Mouse (Mus musculus): ENCODE results near the gene Atp1a4. TPM values are rescaled to one million over a fixed set of nuclear protein-coding genes. Genes with fewer than 3 reads are reported as not detected.
A peak's percentile ranks its signal among the peaks of the same experiment; 100 is the strongest.

The Atp1a4 gene
- polyA plus RNA-seq, 1 experiment from 2014 or later = not detected

DNA sequence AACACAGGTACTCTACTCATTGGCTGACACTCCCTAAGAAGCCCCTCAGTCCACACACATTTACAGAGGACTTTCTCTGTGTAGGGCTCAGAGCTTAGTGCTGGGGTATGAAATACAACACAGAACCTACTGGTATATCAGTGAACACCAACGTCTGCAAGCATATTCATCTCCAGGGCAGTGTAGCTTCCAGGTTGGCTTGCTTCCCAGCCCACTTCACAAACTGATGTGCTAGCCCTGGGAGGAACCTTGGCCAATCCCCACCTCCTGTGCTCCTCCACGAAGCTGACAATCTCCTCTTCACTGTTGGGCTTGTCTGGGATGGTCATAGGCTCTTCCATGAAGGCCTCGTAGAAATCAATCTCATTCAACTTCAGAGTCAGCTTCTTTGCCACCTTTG is 43.5 kb downstream of the Atp1a4 start:
- no peaks in the 10 kb centered on the region for H3K9me3 ChIP-seq
- peaks cover 36% of the 10 kb centered on the region for H3K4me1 ChIP-seq
- H3K36me3 ChIP-seq = peaks cover under 1% of the 10 kb centered on the region; the same call in 1 of the 2 replicates
- H3K9ac ChIP-seq = no peak overlapping the region
- 69% methylated on average over 3 of the region's 3 CpGs for WGBS
- no peak overlapping the region for H3K27ac ChIP-seq
- no peak for ATAC-seq (ENCODE audit: insufficient number of reproducible peaks, insufficient read depth, low FRiP score, low TSS enrichment, low read depth)
- no peaks in the 10 kb centered on the region for H3K27me3 ChIP-seq
- H3K4me2 ChIP-seq = no peak overlapping the region
- H3K4me3 ChIP-seq = no peak overlapping the region

- H3K4me1 ChIP-seq = peaks cover 29% of the 10 kb centered on the region
- H3K36me3 ChIP-seq = peaks cover 5% of the 10 kb centered on the region; the same call in 1 of the 2 replicates
- WGBS = 69% methylated on average over 4 of the region's 4 CpGs
- H3K4me3 ChIP-seq = no peak overlapping the region
- H3K9ac ChIP-seq = 0 out of 2 replicates have a peak overlapping the region, but pooled peaks have one; percentile 16
- no peaks in the 10 kb centered on the region for H3K9me3 ChIP-seq
- H3K27ac ChIP-seq = peak overlapping the region; percentile 48; the same call in 1 of the 2 replicates
- ATAC-seq (ENCODE audit: insufficient number of reproducible peaks, insufficient read depth, low FRiP score, low TSS enrichment, low read depth) = no peak
- no peaks in the 10 kb centered on the region for H3K27me3 ChIP-seq
- H3K4me2 ChIP-seq = no peak overlapping the region
Measured at GRCm38 (mm10) chr1:172213771-172214170, 44.4 kb downstream of the Atp1a4 start.

DNA sequence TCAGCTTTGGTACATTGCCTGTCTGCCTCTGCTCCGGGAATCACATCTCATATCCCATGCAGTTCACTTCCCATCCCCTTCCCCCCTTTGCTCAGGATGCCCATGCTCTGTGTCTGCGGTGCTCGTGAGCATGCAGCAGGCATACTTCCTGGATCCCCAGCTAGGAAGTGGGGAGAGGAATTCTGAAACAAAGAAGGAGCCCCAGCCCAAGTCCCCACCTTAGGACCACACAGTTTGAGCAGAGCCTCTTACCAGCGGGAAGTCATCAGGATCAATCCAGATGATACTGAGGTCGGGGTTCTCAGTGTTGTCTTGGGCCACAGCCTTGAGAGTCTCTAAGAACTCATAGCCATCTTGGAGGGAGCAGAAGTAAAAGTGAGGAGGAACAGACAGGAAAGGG is 45.4 kb downstream of the Atp1a4 start:
- WGBS = 50% methylated on average over 5 of the region's 5 CpGs
- H3K27me3 ChIP-seq = no peaks in the 10 kb centered on the region

DNA sequence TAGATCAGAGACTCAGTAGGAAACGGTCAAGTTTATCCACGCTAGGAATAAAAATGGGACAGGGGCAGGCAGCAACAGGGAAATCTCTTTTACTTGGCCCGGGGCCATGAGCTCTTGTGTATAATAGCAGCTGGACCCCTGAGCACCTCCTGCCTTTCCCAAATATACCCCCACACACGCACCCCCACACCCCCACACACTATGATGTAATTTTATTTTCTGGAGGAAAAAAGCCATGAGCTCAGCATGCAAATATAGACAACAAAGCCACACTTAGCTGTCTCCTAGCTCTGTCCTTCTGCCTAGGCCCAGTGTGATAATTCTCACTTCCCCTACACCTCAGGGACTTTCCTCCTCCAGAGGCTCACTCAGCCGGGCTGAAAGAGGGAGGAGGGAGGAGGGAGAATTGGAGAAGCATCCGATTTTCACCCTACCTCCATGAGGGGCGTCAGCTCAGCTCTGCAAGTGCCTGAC is 51.1 kb downstream of the Atp1a4 start:
- H3K36me3 ChIP-seq = peaks cover 5% of the 10 kb centered on the region
- peak overlapping the region; percentile 82 for H3K4me2 ChIP-seq
- H3K4me1 ChIP-seq = peaks cover 52% of the 10 kb centered on the region
- 27% methylated on average over 7 of the region's 7 CpGs for WGBS
- H3K27ac ChIP-seq = peak overlapping the region; percentile 81; the same call in 1 of the 2 replicates
- no peaks in the 10 kb centered on the region for H3K9me3 ChIP-seq
- no peak for ATAC-seq (ENCODE audit: insufficient number of reproducible peaks, insufficient read depth, low FRiP score, low TSS enrichment, low read depth)
- peak overlapping the region; percentile 70 for H3K4me3 ChIP-seq
- H3K9ac ChIP-seq = peak overlapping the region; percentile 90
- no peaks in the 10 kb centered on the region for H3K27me3 ChIP-seq

More for the DNA sequence above, 45.4 kb downstream of the Atp1a4 start:
- Histone ChIP-seq H3K9ac (no peak overlapping the region; the same call in 1 of the 2 replicates), H3K9me3 (no peaks in the 10 kb centered on the region), H3K4me3 (no peak overlapping the region), H3K36me3 (peaks cover 5% of the 10 kb centered on the region; the same call in 1 of the 2 replicates), H3K4me2 (no peak overlapping the region), H3K27ac (peak overlapping the region; percentile 48; the same call in 1 of the 2 replicates), H3K4me1 (peaks cover 29% of the 10 kb centered on the region)
- ATAC-seq (ENCODE audit: insufficient number of reproducible peaks, insufficient read depth, low FRiP score, low TSS enrichment, low read depth) = no peak

- WGBS = under 1% methylated on average over 38 of the region's 40 CpGs
- H3K4me2 ChIP-seq = peak within 1 kb of the TSS; percentile 82
- peak within 1 kb of the TSS; percentile 81 for H3K27ac ChIP-seq
- ATAC-seq (ENCODE audit: insufficient number of reproducible peaks, insufficient read depth, low FRiP score, low TSS enrichment, low read depth) = peak; percentile 68
- no peaks in the 10 kb centered on the region for H3K9me3 ChIP-seq
- peak within 1 kb of the TSS; percentile 70 for H3K4me3 ChIP-seq
- H3K4me1 ChIP-seq = peaks cover 59% of the 10 kb centered on the region
- no peaks in the 10 kb centered on the region for H3K27me3 ChIP-seq
- H3K9ac ChIP-seq = peak within 1 kb of the TSS; percentile 90
- H3K36me3 ChIP-seq = peaks cover 5% of the 10 kb centered on the region
Measured at GRCm38 (mm10) chr1:172206141-172206917, 51.9 kb downstream of the Atp1a4 start, which contains the start of gene Pea15a. TSS of gene Pea15a (minus strand) at chr1:172206804.

- Histone ChIP-seq H3K9ac (peak overlapping the region; percentile 90), H3K4me1 (peaks cover 65% of the 10 kb centered on the region), H3K27me3 (no peaks in the 10 kb centered on the region), H3K9me3 (no peaks in the 10 kb centered on the region), H3K36me3 (peaks cover 8% of the 10 kb centered on the region), H3K4me3 (peak overlapping the region; percentile 70), H3K4me2 (peak overlapping the region; percentile 82), H3K27ac (peak overlapping the region; percentile 81)
- WGBS = 12% methylated on average over 3 of the region's 3 CpGs
- no peak for ATAC-seq (ENCODE audit: insufficient number of reproducible peaks, insufficient read depth, low FRiP score, low TSS enrichment, low read depth)
Measured at GRCm38 (mm10) chr1:172205741-172206087, 52.5 kb downstream of the Atp1a4 start.

- Histone ChIP-seq H3K27me3 (no peaks in the 10 kb centered on the region), H3K4me3 (peak overlapping the region; percentile 70), H3K27ac (peak overlapping the region; percentile 80), H3K4me2 (peak overlapping the region; percentile 82), H3K9ac (peak overlapping the region; percentile 90), H3K4me1 (peaks cover 70% of the 10 kb centered on the region), H3K36me3 (peaks cover 13% of the 10 kb centered on the region), H3K9me3 (no peaks in the 10 kb centered on the region)
- WGBS = 36% methylated on average over 15 of the region's 15 CpGs
- ATAC-seq (ENCODE audit: insufficient number of reproducible peaks, insufficient read depth, low FRiP score, low TSS enrichment, low read depth) = no peak
Measured at GRCm38 (mm10) chr1:172204814-172205740, 53.1 kb downstream of the Atp1a4 start.

DNA sequence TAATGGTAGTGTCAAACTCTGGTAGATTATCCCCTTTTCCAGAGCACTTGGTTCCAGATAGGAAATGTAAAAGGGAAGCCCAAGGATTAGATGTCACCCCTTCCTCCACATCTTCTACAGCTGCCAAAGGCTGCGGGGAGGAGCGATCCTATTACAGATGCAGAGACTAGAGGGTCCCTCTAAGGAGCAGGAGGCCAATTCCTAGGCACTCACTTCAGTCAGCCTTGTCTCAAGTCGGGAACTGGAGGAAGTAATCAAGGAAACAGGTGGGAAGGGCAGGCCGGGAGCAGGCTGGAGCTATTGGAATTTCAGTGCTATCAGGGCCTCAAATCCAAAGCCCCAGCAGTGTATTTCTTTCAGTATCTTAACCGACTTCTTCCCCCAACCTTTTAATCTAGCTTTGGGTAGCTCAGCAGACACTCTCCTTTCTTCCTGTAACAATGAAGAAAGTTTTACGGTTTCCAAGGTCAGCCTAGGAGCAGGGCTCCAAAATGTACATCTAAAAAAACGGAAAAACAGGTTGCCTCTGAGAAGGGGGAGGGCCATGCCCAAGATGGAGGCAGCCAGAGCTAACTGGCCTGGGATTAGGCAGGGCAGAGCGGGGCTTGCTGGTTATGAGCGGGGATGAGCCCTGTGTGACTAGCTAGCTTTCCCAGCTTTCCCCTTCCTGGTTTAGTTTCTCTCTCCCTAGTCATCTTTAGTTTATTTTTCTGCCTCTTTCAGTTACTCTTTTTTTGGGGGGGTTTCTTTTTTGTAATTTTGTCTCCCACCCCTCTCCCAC is 54.0 kb downstream of the Atp1a4 start:
- H3K4me3 ChIP-seq = no peak overlapping the region
- H3K4me1 ChIP-seq = peaks cover 74% of the 10 kb centered on the region
- peaks cover 17% of the 10 kb centered on the region for H3K36me3 ChIP-seq
- H3K4me2 ChIP-seq = peak overlapping the region; percentile 33
- 22% methylated on average over 9 of the region's 9 CpGs for WGBS
- H3K9me3 ChIP-seq = no peaks in the 10 kb centered on the region
- no peaks in the 10 kb centered on the region for H3K27me3 ChIP-seq
- no peak for ATAC-seq (ENCODE audit: insufficient number of reproducible peaks, insufficient read depth, low FRiP score, low TSS enrichment, low read depth)
- peak overlapping the region; percentile 80 for H3K27ac ChIP-seq
- H3K9ac ChIP-seq = peak overlapping the region; percentile 6; the same call in 1 of the 2 replicates

GRCm38 (mm10) chr1:172203566-172203965 is 54.6 kb downstream of the Atp1a4 start:
- Histone ChIP-seq H3K4me1 (peaks cover 74% of the 10 kb centered on the region), H3K36me3 (peaks cover 22% of the 10 kb centered on the region), H3K9me3 (no peaks in the 10 kb centered on the region), H3K27me3 (no peaks in the 10 kb centered on the region), H3K9ac (peak overlapping the region; percentile 6; the same call in 1 of the 2 replicates), H3K4me3 (no peak overlapping the region), H3K27ac (peak overlapping the region; percentile 80), H3K4me2 (peak overlapping the region; percentile 33; the same call in 1 of the 2 replicates)
- no peak for ATAC-seq (ENCODE audit: insufficient number of reproducible peaks, insufficient read depth, low FRiP score, low TSS enrichment, low read depth)
- WGBS = 7% methylated on average over 4 of the region's 4 CpGs

DNA sequence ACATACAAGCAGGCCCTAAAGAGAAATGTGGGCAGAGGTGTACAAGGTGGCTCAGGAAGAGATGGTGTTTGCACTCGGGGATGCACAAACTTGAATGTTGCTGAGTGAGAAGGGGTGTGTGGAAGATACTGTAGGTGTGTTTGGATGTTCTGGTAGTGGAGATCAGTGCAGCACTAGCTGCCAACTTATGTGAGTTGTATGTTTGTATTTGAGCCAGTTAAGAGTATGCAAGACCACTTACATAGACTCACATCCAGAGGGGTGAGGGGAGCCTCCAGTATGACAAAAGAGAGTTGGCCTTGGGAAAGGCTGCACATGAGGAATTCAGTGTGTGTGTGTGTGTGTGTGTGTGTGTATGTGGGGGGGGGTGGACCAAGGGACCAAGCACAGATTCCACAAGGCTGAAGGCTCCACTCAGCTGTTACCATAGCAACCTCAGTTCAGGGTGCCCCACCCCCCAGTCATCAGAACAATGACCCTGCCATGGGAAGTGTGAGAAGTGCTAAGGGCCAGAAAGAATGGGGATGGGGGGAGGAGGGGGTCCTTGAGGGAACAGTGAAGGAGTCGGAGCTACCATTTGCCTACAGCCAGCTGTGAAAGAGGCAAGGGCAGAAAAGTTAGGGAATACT is 55.2 kb downstream of the Atp1a4 start:
- Histone ChIP-seq H3K36me3 (peaks cover 28% of the 10 kb centered on the region), H3K4me2 (no peak overlapping the region), H3K27ac (peak overlapping the region; percentile 80), H3K4me3 (no peak overlapping the region), H3K9me3 (no peaks in the 10 kb centered on the region), H3K9ac (no peak overlapping the region), H3K27me3 (no peaks in the 10 kb centered on the region), H3K4me1 (peaks cover 74% of the 10 kb centered on the region)
- no peak for ATAC-seq (ENCODE audit: insufficient number of reproducible peaks, insufficient read depth, low FRiP score, low TSS enrichment, low read depth)
- 37% methylated on average over 2 of the region's 2 CpGs for WGBS
